Mouse (Mus musculus) right cerebral cortex, postnatal 4 days (tissue): ENCODE results near the gene St7.
A peak's percentile ranks its signal among the peaks of the same experiment; 100 is the strongest.
"Not testable (repeated sequence)": the region's sequence is repeated elsewhere in the genome, so short reads cannot be mapped to it uniquely, and the experiment has no call there.

Experiments used
- DNase-seq: peaks from one replicate; pipeline ENCODE4 v3.0.0-alpha.2; 2022

The St7 gene

DNA sequence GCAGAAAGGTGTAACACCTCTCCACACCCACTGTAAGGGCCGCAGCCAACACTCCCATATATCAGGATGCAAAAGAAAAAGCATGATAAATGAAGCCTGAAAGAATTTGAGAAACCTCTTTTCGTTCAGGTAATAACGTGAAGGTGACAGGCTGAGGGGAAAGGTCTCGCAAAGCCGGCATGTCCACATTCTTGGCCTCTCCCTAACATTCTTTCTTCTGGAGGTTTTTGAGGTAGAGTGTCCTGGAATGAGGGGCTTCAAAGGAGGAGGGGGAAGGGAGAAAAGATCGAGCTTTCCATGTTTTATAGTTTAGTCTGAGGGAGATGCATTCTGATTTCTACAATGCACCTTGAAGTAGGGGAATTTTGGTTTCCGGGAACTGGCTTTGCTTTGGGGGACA lies at the start of gene St7:
Gene St7 (plus strand): TSS at position 287 of the 400 bp plus-strand sequence.
- DNase-seq: no peak

DNA sequence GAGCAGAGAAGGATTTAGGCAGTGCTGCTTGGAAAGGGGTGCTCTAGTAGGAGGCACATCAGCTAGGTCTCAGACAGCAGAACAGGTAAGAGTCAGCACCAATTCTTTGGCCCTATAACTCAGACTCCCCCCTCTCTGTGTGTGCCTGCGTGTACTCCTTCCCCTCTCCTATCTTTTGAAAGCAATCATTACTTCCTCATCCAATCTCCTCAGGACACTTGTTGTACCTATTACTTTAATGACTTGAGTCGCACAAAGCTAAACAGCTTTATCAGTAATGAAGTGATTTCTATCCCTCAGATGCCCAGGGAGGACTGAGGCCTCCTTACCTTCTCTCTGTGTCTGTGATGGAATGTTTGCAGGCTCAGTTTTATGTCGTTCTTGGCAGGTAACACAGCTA lies 46.6 kb upstream of the St7 start:
- DNase-seq: no peak

DNA sequence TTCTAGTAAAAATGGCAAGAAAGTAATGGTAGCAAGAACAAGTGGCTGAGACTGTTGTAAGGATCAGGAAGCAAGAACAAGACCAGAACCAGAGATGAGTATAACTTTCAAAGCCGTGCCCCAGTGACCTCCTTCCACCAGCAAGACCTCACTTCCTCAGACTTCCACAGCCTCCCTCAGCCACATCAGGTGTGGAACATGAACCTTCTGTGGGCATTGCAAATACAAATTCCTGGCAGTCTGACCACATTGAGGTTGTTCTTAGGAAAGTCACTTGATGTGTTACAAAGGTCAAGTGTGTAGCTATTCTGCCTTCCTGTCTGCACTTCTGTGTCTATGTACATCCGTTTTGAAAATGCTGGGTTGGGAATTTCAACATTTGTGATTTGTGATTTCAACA lies 40.6 kb upstream of the St7 start:
- DNase-seq: no peak

DNA sequence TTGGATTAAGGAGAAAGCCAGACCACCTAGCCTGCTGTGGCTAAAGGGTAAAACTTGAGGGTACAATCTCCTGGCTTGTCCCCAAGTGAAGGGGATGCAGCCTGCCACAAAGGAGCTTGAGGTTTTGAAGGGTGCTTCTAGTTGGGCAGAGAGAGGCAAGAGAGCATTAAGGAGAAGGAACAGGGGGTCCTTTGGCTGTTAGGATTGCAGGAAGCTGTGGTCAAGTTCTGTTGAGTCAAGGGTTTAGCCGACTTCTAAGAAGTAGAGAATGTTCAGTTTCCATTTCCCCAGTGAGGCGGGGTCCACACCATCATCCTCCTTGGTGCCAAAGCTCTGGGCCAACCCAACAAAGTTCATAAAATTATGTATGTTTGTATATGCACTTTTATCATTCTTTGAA lies 37.7 kb upstream of the St7 start:
- DNase-seq: no peak

DNA sequence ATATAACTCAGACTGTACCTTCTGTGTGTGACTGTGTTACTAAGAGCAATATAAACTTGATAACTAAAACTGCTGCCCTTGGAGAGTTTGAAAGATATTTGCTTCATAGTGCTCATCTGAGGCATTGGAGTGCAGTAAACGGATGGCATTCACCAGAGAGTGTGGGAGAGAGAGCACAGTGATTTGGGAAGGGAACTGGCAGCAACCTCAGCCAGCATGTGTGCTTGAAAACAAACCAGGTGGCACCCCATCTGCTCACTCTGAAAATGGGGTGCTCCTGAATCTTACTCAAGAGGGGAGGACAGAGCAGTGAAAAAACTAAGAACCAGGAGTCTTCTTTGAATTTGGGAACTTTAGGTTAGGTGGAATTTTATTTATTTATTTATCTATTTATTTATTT lies 35.4 kb upstream of the St7 start:
- DNase-seq: no peak

DNA sequence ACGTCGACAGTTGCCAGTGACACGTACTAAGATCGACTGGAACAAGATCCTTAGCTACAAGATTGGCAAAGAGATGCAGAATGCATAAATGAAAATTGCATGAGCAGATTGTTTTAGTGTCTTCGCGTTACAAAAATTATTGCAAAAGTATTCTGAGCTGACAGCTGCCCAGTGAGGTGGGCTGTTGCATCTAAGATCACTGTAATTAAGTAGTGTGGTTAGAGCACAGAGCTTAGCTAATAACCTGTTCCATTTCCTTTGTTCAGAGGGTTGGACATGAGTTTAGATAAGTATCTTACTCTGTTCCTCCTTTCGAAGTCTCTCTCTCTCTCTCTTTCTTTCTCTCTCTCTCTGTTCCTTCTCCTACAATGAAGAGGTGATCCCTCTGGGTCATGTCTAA lies 27.4 kb upstream of the St7 start:
- DNase-seq: no peak

DNA sequence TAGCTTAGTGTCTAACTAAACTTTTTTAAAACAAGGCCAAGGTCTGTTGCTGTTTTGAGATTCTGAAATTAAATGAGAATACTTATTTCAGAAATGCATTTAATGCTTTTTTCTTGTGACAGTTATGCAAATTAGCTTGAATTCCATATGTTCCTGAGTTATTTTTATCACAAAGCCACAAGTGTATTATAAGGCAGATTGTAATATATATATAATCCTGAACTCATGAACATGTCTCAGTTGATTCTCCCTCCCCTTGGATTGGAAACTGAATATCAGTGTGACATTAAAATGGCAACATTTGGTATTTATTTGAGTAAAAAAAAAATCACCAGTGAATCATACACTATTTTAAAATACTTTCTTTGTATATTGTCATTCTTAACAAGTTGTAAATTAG lies 26.7 kb upstream of the St7 start:
- DNase-seq: no peak

DNA sequence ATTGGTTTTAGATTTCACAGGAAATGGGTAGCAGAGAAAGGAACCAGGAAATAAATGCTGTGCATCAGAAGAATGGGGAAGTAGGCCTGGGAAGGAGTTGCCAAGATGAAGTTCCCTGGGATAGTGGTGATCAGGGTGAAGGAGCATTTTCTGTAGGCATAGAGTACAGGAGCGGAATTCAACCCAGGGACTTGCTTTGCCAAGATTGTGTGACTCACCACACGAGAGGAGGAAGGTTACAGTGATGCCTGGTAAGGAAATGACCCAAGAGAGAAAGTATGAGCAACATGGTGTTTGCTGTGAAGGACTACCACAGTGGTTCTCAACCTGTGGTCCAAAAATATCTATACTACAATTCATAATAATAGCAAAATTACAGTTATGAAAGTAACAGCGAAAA lies 24.9 kb upstream of the St7 start:
- no peak for DNase-seq

DNA sequence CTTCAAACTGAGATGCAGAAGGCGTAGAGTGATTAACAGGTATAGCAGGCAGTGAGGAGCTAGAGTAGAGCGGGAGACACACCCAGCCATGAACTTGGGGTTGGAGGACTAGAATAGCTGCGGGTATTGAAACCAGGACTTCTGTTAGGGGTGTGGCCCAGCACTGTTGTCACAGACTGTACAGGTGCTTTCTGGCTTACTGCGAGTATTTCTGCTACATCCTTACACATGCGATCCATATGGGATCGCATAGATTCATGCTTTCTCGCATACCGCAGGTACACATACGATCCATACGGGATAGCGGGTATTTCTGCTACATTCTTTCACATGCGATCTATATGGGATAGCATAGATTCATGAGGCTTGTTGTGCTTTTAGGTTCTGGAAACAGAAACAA lies 24.4 kb upstream of the St7 start:
- DNase-seq: no peak

DNA sequence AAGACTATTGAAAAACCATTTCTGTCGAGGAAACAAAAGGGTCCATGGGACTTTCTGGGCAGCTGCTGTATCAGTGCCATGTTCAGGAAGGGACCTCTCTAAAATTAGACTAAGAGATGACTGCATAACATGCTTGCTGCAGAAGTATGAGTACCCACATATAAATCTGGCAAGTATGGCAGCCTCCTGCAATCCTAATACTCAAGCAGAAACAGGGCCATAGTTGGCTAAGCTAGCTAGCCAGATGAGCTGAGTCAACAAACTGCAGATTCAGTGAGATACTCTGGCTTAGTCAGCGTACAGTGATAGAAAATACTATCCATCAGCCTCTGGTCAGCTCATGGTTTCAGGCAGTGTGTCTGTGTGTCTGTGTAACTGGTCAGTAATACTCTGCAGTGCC lies 22.9 kb upstream of the St7 start:
- DNase-seq: no peak

DNA sequence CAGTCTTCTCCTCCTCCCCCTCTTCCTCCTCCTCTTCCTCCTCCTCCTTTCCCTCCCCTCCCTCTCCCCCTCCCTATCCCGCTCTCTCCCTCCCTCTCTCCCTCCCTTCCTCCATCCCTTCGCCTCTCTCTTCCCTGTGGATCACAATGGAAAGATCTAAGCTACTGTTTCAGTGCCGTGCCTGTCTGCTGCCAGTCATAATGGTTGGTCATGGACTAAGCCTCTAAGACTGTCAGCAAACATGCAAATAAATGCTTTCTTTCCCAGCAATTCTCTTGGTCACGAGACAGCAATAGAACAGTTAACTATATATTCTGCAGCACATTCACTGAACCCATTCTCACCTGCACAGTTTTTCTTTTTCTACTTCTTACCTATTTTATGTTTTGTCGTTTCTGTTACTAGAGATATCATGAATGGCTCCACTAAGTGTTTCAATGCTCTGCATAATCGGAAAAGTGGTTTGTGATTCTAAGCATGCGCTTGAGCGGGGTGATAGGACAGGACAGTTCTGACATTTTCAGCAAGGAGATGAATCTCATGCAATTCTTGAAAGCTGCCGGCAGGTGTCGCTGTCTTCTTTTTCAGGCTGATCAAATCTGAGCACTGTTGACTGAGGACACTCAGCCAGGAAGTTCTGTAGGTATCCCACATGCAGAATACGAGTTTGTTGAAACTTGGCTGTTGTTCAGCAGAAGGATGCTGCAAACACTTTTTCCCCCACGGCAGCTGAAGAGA lies 17.5 kb upstream of the St7 start:
- DNase-seq: peak; percentile 76

DNA sequence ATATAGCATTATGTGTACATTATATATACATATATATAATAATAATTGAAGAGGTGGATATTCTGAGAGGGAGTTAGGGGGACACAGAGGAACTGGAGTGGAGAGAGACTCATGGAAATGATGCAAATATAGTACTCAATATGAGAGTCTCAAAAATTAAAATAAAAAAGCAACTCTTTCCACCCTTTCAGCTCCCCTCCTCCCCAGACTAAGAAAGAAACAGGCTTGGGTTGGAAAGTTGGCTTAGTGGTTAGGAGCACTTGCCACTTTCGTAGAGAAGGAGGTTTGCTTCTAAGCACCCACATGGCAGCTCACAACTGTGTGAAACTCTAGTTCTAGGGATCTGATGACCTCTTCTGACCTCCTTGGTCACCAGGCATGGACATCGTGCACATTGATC lies 15.7 kb upstream of the St7 start:
- no peak for DNase-seq

DNA sequence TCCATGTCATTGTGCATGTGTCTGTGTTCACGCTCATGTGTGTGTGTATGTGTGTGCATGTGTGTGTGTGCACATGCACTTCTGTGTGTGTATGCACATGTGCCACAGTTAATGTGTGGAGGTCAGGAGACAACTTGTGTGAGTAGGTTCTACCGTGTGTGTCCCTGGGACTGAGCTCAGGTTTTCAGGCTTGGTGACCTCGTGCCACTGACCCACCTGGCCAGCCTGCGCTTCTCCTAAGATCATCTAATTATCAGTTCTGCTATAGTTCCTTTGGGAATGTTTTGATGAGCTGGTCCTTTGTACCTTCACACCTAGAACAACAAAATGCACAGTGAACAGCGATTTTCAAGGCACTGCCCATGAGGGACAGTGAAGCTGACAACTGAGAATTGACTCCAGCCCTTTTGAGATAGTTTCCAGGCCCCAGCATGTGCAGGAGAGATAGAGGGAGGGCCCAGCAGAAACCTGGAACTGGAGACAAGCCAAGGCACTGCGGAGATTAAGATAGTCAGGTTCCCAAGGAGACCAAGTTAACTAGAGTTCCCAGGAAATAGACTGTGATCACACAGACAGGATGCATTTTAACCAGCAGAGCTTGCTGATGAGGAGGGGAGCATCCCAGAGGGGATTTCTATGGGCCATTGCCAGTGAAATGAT lies 12.3 kb upstream of the St7 start:
- no peak for DNase-seq

DNA sequence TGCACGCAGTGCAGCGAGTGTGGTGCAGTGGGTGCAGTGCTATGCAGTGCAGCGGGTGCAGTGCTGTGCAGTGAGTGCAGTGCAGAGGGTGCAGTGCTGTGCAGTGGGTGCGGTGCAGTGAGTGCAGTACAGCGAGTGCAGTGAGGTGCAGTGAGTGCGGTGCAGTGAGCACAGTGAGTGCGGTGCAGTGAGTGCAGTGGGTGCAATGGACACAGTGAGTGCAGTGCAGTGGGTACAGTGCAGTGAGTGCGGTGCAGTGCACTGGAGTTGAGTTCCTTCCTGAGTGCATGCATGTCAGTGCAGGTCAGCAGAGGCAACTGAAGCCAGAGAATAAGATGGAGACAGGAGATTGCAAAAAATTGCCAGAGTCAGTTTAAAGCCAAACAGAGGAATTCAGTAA lies 10.9 kb upstream of the St7 start:
- DNase-seq: no peak

DNA sequence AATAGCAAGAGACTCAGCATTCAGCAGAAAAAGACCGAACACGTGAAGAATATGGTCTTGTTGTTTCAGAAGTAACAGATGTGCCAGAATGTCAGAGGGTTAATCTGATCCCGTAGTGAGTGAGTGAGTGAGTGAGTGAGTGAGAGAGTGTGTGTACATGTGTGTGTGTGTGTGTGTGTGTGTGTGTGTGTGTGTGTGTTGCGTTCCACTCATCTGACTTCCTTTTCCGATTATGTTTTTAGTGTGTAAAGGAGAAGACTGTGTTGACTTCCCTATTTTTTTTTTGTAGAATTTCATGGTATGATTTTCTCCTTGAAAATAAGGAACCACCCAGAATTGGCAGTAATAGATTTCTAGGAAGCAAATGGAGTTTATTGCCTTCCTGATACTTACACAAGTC lies 4.1 kb upstream of the St7 start:
- no peak for DNase-seq

DNA sequence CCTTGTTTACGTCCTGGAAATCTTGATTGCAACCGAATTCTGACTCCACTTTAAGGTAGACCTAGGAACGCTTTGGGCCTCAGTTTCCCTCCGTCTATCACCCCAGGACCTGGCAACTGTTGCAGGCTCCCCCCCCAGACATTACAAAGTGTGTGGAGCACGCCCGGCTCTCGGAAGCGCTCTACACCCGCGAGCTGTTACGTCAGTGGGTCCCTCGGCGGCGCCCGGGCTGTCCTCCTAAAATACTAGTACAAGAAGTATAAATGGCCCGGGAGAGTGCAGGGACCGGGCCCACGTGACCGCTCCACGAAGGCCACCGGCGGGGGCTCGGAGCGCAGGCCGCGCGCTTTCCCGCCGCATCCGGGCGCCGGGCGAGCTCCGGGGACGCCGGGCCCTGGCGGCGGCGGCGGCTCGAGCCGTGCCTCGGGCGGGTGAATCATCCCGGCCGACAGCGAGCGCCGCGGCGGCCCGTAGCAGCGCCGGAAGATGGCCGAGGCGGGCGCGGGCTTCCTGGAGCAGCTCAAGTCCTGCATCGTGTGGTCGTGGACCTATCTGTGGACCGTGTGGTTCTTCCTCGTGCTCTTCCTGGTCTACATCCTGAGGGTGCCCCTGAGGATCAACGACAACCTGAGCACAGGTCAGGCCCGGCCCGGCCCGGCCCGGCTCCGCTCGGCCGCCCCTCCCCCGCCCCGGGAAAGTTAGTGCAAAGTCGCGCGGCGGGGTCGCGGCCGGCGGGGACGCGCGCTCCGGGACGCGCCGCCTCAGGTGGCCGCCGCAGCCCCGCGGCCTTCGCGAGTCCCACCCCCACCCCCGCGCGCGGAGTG lies 1.2 kb downstream of the St7 start:
- DNase-seq: peak; percentile 61

DNA sequence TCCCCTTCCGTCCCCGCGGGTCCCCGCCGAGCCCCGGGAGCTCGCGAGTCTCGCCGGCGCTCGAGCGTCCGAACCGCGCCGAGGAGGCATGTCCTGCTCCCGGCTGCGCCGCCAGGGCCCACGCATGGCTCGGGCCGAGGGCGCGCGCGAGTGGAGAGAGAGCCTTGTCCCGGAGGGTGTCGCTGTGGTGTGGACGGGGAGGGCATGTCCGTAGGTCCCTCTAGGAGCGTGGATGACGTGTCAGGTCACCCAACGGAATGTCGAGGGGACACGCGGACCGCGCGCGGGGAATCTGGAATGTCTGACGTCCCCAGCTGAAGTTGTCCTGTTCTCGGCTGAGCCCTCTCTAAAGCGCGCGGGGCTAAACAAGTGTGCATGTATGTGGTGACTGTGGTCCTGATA lies 1.8 kb downstream of the St7 start:
- peak; percentile 53 for DNase-seq

DNA sequence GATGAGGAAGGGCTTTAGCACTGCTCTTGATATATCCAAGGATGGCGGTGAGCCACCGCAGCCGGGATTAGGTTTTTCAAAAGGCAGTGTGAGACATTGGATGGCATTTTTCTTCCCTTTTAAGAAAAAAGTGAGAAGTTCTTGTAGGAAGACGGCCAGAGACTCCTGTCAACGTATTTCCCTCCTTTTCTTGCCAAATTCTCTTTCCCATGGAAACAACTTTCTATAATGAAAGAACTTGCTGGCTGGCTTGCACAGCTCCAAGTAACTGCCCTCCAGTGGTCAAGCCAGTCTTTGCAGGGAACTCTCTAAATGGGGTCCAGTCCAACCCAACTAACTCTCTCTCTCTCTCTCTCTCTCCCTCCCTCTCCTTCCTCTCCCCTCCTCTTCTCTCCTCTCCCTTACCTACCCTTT lies 3.6 kb downstream of the St7 start:
- DNase-seq: peak; percentile 75

DNA sequence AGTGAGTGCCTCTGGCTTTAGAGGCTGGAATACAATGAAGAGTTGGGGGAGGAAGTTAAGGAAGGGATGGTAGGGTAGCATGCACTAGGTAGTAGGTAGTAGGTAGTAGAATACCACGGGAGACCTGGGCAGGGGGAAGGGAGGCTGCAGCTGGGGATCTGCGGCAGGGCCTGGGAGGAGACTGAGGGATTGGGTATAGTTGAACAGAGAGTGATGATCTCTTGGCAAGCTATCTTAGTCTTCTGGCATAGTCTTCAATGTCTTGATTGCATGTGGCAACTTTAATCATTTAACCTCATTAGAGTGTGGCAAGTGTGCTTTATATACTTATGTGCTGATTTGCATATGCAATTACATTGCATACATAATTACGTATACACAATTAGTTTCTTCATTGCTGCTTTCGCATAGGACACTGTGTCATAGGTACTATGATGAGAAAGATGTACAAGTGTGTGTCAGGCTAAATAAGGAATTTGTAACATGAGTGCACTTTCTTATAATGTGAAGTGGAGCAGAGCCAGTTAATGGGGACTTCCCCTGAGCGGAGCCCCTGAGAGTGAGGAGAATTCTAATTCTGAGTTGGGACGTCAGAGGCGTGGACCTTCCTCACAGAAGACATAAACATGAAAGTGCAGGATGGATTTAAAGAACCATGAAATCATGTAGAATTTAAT lies 8.3 kb downstream of the St7 start:
- no peak for DNase-seq

DNA sequence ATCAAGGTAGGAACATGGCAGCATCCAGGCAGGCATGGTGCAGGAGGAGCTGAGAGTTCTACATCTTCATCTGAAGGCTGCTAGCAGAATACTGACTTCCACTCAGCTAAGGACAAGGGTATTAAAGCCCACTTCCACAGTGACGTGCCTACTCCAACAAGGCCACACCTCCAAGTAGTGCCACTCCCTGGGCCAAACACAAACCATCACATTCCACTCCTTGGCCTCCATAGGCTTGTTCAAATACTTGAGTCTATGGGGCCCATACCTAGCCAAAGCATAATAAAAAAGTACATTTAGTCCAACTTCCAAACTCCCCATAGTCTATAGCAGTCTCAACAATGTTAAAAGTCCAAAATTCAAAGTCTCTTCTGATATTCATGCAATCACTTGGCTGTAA lies 11.3 kb downstream of the St7 start:
- not testable (repeated sequence) for DNase-seq

DNA sequence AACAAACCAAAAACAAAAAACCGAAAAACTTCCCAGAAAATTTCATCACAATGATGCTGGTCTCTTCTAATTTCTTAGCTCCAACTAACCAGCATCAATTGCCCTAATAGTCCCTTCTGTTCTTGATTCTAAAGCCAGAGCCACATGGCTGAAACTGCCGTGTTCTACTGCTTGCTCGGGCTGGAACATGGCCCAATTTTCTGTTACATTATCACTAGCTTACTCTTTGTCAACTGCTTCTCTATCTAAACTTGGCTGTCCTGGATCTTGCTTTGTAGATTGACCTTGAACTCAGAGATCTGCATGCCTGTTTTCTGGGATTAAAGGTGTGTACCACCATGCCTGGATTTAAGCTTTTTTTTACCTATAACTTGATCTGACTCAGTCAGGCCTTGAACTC lies 13.2 kb downstream of the St7 start:
- no peak for DNase-seq

DNA sequence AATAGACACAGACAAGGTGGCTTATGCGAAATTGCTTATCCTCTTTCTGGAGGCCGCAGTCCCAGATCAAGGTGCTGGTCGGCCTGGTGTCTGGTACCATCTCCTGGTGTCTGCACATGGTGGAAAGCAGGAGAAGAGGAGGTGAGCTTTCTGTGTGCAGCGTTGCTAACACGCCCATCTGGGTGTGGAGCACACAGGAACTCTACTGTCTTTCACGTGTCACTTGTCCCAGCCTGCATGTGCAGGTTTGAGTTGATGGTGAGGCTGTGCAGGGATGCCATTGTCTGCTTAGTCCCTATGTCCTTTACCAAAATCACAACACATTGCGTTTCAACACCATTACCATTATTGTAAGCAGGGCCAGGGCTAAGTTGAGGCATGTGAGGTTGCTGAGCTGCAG lies 26.2 kb downstream of the St7 start:
- no peak for DNase-seq

DNA sequence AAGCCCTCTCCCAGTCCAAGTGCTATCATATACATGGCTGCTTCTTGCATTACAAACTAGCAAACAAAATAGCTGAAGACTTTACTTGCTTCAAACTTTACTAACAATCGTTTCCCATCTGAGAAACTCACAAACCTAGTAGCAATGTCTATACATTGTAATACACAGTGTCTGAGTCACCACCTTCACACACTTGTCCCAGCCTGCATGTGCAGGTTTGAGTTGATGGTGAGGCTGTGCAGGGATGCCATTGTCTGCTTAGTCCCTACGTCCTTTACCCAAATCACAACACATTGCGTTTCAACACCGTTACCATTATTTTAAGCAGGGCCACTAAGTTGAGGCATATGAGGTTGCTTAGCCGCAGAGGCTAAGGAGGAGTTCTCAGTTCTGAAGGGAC lies 26.7 kb downstream of the St7 start:
- DNase-seq: no peak

DNA sequence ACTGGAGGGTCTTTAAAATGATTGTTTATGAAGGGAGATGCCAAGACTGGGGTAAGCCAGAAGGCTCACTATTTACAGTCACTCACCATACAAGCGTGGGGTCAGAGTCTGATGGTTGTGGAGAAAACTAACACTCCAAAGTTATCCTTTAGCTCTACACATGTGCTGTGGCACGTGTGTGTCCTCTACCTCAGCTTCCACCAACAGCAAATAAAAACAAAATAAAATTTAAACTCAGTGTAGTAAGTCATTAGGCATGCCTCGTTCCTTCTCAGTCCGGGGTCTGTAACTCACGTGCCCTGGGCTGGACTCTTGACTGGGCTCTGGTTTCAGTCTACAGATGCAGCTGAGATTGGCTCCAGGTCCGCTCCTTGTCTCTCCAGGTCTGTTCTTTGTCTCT lies 27.3 kb downstream of the St7 start:
- no peak for DNase-seq
